Mouse (Mus musculus) adrenal gland, postnatal 25 days (tissue): ENCODE data around the gene Vwa3b. TPM values are rescaled to one million over a fixed set of nuclear protein-coding genes. Genes with fewer than 3 reads are reported as not detected.

ENCODE experiments used
- DNase-seq: peaks from one replicate; pipeline ENCODE4 v3.0.0; 2021; ENCODE audit warnings: mixed read lengths
- total RNA-seq: library from RNA; stranded (reverse); gene quantifications from 2 replicates; pipeline ENCODE4 v1.2.3, GENCODE M21; 2021

Vwa3b gene
- total RNA-seq, 1 experiment from 2014 or later, result 0.82 TPM

DNA sequence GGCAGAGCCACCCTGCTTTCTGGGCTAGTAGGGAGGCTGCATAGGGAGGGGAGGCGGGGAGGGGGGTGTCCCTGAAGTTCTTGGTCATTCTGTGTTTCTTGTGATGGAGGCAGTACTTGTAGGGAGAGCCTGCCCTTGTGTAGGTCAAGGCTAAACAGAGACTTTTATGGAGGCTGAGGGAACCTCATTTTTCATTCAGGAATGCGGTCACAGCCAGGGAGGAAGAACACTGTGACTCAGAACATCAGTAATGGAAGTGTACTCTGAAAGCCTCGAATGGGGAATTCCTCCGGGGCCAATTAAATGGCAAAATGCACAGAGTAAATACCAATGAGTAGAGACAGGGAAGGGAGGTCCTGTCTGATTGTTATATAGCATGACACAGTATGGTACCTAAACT lies 37.4 kb downstream of the Vwa3b start:
- DNase-seq, result no peak

DNA sequence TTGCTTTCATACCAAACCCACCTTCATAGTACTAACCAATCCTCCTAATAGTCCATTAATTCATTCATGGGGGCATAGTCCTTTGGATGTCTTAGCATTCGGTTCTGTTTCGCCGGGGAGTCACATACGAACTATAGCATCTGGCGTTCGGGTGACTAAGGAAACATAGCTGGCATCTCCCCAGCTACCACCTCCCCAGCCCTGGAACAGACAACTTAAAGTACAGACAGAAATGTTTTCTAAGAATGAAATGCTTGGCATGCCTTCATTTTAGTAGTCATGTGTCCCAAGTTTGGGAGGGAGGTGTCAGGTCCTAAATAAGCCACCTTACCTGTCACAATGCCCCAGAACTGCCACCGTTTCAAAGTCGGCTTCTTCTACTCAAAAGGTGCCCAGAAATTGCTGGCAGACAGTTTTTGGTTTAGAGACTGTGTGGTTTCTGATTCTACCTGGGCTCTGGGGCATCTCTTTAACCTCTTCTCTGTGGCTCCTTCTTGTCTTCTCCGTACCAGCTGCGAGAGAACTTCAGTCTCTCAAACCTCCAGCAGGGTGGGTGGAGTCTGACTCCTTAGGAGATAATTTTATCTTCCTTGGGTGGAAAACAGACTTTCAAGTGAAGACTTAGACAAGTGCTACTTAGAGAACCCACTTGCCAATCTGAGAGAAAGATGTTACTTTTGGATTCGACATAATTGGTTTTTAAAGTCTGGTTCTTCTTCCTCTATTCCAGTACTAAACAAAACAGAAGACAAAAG lies 39.4 kb downstream of the Vwa3b start:
- no peak for DNase-seq

DNA sequence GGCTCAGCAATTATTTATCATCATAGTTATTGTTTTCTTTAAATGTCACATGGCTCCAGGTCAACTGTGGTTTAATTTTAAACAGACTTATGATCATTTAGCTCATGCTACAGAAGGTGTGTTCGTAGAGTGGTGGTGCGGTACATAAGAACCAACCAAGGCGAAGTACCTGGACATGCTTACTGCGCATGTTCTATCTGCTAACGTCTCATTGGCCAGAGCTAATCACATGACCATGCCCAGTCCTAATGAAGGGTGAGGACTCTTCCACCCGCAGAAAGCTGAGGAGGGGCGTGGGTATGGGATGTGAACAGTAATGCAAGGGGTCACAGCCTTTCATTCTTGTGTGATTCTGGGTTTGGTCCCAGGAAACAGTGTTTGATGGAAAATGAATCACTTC lies 49.4 kb downstream of the Vwa3b start:
- no peak for DNase-seq

DNA sequence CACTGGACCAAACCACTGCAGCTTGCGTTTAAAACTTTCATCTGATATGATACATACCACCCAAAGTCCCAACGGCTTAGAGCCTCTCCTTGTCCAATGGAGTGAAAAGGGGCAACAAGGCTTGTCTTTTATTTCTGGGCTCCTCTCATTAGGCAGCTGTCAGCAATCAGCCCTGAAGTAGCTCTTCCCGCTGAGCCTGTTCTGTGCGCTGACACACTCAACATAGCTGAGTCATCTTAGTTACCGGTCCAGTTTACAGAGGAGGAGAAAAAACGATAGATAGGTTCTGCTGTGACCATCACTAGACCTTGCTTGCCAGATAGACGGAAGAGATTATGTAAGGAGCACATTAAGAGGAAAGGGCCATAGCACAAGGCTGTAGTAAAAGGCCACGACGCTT lies 50.9 kb downstream of the Vwa3b start:
- DNase-seq, result no peak

DNA sequence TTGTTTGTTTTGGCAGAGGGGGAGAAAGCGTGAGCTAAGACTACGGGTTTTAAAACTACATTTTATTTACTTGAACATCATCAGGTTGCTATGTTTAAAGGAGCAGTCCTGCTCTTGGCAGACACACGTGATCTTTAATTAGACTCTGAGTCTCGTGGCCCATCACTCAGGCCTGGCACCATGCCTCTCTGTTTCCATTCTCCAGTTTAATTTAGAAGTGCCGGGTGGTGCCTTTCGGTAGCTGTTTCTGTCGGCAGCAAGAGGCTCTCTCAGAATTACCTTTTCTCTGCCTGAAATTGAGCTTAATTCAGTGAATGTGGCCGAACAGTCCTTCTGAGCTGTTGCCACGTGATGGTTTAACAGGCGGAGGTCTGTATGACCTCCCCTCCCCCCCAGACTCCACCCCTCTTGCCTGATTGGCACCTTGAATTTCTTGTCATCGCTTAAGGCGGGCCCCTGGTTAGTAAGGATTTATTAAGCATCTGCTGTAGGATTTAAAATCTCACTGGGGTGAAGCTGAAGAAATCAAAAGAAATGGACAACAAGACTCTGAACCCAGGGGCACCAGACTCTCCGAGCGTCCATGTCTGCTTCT lies 51.7 kb downstream of the Vwa3b start:
- DNase-seq, result no peak

DNA sequence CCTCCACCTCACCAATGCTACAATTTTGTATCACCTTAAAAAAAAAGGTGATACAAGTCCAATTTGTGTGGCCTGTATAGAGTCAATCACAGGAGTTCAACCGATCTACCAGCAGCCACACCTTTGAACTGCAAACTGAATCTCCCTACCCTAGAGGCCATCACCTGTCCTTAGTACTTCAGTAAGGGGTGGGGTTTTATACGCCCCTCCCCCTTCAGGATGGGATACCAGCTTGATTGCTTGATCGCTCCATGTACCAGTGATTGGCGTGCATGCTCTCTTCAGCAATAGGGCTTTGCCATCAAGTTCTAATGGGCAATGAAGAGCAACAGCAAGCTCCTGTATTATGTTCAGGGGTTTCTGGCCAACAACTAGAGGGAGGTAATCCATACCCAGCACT lies 54.0 kb downstream of the Vwa3b start:
- DNase-seq, result no peak

DNA sequence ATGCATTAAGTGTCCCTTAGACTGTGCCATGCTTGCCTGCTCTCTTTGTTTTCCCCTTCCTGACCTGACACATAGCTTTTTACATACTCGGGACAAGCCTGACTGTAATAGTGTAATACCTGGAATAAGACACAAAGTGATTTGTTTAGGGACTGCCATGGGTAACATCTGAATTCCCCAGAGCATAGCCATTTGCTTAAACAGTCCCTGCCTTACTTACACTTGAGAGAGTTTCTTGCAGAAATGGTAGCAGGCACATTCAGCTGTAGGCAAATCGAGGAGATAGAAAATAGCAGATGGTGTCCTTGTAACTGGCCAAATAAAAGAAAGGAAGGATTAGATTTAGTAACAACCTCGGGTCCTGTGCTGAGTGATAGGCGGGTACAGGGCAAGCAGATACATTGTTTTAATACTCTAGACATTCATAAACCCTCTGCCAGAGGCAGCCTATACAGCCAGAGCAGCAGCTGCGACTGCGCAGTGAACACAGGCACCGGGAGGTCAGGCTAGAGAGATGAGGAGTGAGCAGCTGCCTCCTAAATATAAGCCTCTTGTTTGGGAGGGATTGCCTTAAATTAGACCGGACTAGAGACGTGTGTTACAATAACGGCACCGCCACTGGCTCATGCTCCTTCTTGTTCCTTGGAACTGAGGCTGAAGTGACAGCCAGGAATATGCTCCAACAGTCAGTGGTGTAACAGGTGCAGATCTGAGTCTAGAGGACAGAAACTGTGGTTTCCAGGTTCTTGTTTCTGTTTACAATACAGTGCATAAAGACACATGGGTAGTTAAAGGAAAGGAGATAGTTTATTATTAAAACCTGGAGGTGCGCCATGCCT lies 55.2 kb downstream of the Vwa3b start:
- DNase-seq, result no peak

DNA sequence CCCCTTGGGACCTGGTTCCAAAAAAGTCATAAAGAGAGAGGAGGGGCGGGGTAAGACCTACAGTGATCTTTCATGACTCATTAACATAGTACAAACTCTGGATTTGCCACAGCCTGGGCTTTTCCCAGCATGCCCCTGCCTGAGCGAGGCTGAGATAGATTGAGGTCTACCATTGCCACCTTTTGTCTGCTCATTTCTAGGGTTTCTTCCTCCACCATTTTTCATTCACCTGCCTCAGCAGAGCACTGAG lies 55.7 kb downstream of the Vwa3b start:
- DNase-seq, result no peak

DNA sequence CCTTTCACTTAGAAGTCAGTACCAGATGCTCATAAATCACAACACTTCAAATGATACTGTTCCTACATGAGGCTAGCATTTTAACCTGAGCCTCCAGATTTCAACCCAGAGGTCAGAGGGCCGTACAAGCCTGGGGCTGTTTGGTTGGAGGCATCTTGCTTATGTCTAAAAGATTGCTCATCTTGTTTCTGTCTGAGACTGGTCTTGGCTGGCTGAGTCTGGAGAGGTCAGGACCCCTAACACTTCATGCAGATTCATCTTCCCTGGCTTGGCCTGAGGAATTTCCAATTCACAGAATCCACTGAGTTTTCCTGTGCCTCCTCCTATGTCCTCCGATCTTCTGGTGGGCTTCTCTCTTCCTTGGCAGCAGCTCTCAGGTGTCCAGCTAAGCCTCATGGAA lies 57.7 kb downstream of the Vwa3b start:
- no peak for DNase-seq

DNA sequence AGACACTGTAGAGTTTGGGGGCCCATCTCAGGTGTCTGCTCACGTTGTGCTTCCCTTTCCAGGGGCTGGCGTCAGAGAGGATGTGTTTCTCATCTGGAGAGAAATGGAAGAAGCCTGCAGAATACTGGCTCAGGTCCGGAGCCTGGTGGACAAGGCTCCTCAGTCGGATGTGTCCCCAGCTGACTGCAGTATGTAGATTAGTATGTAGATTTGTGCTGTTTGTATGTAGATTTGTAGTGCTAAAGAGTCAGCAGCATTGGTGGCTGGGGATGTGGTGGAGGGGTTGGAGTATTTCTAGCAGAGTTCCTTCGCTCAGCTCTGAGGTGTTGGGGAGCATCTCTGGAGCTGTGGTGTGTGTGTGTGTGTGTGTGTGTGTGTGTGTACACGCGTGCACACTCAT lies 58.8 kb downstream of the Vwa3b start:
- DNase-seq, result no peak

DNA sequence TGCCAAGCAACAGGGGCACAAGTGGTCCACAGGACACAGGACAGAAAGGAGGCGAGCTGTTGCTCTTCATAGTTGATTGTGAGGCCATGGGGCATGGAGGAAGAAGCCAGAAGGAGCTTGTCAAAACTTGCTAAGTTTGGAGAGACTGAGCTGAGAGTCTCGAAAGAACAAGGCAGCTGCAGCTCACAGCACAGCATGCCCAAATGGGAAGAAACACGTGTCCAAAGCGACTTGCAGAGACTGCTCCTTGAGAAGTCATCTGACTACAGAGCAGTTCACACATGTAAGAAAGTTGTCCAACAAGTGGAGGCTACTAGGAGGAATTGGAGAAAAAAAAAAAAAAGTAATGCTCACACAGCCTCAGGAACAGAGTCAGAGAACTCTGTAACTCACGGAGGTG lies 62.8 kb downstream of the Vwa3b start:
- DNase-seq, result no peak

DNA sequence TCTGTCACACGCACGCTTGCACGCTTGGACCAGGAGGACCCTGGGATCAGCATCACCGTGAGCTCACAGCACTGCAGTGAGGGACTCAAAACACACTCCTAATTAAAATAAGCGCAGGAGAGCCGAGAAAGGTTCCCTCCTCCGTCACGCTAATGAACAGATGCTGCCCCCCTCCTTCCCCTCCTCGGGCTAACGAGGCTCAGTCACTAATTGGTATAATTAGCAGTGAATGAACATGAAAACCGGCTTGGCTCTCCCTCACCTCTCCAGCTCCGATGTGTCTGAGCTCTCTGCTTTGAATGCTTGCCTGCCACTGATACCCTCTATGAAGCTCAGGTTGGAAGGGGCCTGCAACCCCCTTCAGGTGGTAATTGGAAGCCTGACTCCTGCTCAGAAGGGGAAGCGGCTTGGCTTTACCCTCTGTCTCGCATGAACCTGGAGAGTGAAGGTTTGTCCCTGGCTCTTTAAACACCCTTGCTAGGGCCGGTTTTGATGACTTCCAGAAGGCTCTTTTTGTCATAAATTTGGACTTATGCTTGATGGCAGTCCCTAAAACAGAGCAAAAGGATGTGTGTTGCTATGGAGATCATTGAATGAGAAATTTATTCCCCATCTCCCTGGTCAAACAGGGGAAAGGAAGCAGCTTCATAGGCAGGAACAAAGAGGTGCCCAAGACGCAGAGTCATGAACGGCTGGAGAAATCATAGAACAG lies 71.1 kb downstream of the Vwa3b start:
- DNase-seq, result no peak

DNA sequence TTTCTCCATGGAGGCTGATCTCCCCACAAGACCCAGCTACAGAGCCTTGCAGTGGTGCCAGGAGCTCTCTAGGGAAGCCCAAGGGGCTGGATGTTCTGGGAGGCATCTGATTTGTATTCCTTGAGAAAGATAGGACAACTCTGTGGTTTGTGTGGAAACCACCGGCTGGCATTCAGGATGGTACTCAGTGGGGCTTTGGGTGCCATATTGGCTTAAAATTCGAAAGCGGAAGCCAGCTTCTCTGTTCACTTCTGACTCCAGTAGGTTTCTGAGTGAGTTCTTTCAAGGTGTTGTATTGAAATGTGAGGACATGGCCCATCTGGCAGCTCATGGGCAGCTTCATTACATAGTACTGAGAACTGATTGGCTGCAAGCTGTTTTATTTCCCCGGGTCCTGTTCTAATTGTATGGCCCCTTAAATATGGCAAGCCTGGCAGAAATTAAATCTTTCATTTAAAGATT lies 71.7 kb downstream of the Vwa3b start:
- DNase-seq, result no peak

DNA sequence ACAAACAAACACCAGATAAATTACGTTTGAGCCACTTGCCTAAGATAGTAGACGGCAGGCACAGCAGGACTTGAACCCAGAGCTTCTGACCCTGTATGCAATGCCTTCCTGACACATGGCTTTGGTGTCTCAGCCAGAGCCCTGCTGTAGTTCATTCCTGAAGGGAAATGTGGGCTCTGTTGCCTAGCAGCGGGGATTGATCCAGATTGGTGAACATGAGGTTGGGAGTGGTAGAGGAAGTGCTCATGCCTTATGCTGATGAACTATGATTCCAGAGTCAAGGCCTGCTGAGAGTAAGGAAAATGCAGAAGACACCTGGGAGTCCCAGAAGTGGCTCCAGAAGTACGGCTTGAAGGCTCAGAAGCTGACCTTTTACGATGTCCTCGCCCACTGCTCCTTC lies 74.0 kb downstream of the Vwa3b start:
- DNase-seq, result no peak

DNA sequence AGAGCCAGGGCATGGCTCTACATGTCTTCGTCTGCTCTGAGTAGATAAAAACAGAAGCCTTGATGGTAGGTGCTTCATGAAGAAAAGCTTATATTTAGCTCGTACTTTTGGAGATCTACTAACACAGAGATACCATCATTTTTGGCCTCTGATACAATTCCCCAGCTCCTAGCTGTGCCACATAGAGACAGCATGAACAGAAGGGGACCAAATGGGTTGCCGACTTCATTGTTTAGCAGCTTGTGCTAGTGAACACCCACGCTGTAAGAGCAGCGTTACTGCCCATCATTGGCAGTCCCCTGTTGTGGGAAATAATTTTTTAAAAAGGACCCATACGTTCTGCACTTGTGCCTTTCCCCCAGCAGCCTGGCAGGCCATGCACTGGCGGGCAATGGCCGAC lies 74.6 kb downstream of the Vwa3b start:
- no peak for DNase-seq

DNA sequence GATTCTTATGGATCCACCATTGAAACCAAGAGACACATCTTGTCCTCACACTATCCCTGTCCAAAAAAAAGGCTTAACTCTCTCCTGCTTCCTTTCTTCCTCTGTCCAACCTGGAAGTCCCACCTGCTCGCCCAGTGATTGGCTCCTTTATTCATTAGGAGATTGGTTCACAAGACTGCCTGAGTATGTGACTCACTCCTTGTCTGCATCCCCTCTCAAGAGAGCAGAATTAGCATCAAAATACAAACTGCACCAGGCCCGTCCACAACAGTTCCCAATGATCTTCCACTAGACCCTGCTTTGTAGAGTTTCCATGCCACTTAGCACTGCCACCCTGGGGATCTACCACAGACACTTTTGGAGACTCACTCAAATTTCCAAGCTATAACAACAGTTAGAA lies 75.3 kb downstream of the Vwa3b start:
- DNase-seq, result no peak

DNA sequence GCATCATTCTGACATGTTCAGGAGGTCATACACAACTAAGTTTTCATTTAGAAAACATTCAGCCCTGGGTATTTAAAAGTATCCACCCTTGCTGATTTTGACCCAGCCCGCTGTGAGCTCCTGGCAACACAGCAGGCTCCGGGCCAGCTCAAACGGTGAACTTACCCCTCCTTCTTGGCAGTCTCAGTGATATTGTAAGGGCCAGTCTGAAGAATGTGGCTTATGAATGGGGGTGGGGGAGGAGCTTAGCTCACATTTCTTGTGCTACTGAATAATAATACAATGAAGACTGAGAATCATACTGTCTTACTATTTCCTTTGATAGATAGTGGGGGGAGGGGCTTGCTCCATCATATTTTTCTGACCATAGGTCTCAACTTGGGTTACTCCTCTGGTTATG lies 78.8 kb downstream of the Vwa3b start:
- peak; percentile 4 for DNase-seq

DNA sequence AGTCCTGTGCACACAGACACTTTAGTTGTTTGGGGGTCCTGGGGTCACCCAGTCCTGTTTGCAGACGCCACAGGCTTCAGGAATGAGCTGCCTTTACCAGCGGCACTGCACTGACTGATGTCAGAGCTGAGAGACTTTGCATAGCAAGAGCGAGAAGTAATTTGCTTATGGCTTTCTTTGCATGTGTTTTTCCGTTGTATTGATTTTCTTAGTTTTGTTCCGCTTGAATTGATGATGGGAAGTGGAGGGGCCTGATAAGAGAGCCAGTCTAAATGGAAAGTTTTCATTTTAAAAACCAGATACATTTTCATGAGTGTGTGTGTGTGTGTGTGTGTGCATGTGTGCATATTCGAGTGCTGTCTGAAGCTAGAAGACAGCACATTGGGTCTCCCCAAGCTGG lies 87.4 kb downstream of the Vwa3b start:
- no peak for DNase-seq

DNA sequence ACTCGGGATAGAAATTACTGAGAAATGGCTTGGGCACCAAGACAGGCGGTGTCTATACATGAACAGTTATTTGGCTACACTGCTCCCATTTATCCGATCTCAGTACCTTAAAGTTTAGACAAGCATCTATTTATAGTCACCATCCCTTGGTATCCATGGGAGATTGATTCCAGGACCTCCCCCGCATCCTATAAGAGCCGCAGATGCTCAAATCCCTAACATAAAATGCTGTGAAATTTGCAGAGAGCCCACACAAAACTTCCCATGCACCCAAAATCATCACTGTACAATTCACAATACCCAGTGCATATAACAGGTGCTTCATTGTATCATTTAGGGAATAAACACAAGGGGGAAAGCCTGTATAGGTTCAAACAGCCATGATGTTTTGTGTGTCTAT lies 89.5 kb downstream of the Vwa3b start:
- no peak for DNase-seq

DNA sequence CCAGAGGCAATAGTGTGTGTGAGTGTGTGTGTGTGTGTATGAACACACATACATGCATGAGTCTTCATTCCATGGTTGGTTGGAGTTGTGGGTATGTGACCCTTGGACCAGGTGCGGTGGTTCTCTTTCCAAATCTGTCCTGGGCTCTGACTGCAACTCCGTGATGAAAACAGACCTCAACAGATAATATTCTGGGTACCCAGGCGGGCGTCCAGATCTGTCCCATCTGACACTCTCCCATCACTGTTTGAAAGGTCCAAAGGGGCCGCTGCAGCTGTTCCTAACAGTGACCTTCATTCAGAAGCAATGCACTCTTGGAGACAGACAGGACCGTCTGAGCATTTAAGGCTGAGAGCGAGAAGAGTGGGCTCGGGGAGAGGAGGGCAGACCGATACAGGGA lies 90.2 kb downstream of the Vwa3b start:
- DNase-seq, result no peak

DNA sequence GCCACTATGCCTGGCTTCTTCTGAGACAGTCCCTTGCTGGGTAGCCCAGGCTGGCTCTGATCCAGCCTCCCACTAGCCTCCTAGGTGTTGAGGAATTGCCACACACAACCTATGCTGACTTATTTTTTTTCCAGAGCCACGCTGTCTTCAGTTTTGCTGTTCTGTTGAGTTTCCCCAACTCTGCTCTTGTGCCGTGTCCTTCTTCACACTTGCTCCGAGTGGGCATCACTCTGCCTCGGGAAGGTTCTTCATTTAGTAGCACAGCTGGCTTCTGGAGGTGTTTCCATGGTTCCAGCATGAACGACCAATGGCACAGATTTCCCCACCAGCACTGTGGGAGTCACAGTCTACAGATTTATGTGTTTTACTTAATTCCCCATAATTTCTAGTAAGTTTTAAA lies 91.6 kb downstream of the Vwa3b start:
- no peak for DNase-seq

DNA sequence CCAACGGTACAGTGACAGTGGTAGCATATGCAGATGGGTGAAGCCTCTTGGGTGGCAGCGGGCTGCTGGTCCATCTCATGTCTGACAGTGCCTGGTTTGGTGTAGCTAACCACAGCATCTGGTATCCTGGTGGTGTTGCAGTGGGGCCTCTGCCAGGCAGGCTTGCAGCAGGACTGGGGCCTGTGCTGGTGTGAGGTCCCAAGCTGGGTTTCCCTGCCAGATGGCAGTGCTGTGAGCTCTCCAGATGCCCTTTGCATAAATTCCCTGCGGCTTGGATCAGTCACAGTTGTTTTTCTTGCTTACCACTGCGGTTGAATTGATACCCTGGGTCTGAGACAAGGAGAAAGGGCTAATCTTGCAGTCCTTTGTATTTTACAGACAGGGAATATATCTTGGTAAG lies 95.9 kb downstream of the Vwa3b start:
- peak; percentile 6 for DNase-seq

DNA sequence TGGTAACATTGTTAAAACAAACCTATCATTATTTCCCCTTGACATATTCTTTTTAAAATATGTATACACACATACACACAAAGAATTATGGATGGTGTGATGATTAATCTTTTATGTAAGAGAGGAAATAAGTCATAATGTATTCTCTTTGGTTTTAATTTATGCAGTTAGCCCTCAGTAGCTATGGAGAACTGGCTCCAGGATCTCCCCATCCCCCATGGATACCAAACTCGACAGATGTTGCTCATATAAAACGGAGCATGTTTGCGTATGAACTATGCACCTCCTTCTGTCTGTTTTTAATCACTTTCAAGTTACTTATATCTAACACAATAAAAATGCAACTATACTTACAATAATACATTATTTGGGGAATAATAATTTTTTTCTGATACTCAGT lies 96.4 kb downstream of the Vwa3b start:
- no peak for DNase-seq
